Mouse (Mus musculus) limb, embryonic 15.5 days (tissue): ENCODE data around the gene Ddc. TPM values are rescaled to one million over a fixed set of nuclear protein-coding genes. Genes with fewer than 3 reads are reported as not detected.

Source experiments
- ATAC-seq: fragments of 200-750 bp; cut with Nextera tagmentation; 2 replicates; pipeline ENCODE4 v1.8.0; 2017; ENCODE audit warnings: low read depth, moderate TSS enrichment; ENCODE audit not compliant: insufficient number of reproducible peaks, low FRiP score, low TSS enrichment
- H3K27ac ChIP-seq: fragments of 300-500 bp; sonication (generic); 2 replicates; pipeline ENCODE4 v1.5.1; 2015; ENCODE audit warnings: moderate library complexity, mild to moderate bottlenecking, inconsistent platforms
- H3K27me3 ChIP-seq: fragments of 300-500 bp; sonication (generic); 2 replicates; pipeline ENCODE4 v1.6.1; 2015; ENCODE audit warnings: inconsistent platforms
- H3K36me3 ChIP-seq: fragments of 300-500 bp; sonication (generic); 2 replicates; pipeline ENCODE4 v1.6.1; 2015; ENCODE audit warnings: inconsistent platforms
- H3K4me1 ChIP-seq: fragments of 300-500 bp; sonication (generic); 2 replicates; pipeline ENCODE4 v1.6.1; 2015; ENCODE audit warnings: inconsistent platforms
- H3K4me2 ChIP-seq: fragments of 300-500 bp; sonication (generic); 2 replicates; pipeline ENCODE4 v1.6.1; 2015; ENCODE audit warnings: mild to moderate bottlenecking, inconsistent platforms
- H3K4me3 ChIP-seq: fragments of 300-500 bp; sonication (generic); 2 replicates; pipeline ENCODE4 v1.5.1; 2015; ENCODE audit warnings: mild to moderate bottlenecking, inconsistent platforms
- H3K9ac ChIP-seq: fragments of 300-500 bp; sonication (generic); 2 replicates; pipeline ENCODE4 v1.6.1; 2015; ENCODE audit warnings: inconsistent platforms
- H3K9me3 ChIP-seq: fragments of 300-500 bp; sonication (generic); 2 replicates; pipeline ENCODE4 v1.6.1; 2016; ENCODE audit warnings: inconsistent platforms
- WGBS: fragments of 180-500 bp; shearing (Covaris S2); methylation state at CpG from one replicate; pipeline ENCODE4 v1.1.7; 2015; 5-methylcytosine and 5-hydroxymethylcytosine counted together
- polyA plus RNA-seq: library from polyadenylated mRNA; unstranded; fragments of >200 nt; fragmentation: Nextera tagmentation; extraction: Ambion mirVana; gene quantifications from 2 replicates; pipeline ENCODE4 v1.2.1, GENCODE M21; 2015

Gene Ddc
- 17.6 and 35.9 TPM in 2 replicates for polyA plus RNA-seq

- ATAC-seq, result no peak
- WGBS, result 89% methylated on average over 12 of the region's 12 CpGs
- Histone ChIP-seq H3K9me3 (no peaks in the 10 kb centered on the region), H3K4me2 (no peak within 1 kb of the TSS), H3K9ac (no peak within 1 kb of the TSS), H3K36me3 (no peaks in the 10 kb centered on the region), H3K4me1 (no peaks in the 10 kb centered on the region), H3K27ac (no peak within 1 kb of the TSS), H3K4me3 (no peak within 1 kb of the TSS), H3K27me3 (no peaks in the 10 kb centered on the region)
These were observed at the start of gene Ddc for GRCm38 (mm10) chr11:11897645-11898357. TSS of gene Ddc (minus strand) at chr11:11898144.

DNA sequence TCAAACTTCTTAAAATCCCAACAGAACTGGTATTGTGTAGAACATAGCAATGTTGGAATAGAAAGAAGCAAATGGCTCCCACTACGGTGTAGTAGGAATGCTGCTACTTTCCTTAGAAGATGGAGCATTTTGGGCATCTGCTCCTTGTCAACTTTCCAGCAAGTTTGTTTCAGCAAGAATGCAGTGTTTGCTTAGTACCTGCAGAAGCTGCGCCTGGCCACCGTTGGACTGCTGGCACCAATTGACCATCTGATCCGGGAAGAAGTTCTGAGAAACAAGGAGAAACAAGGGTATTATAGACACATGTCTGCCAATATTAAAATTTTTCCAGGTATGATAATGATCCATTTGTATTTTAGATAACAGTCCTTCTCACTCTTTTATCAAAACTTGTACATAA lies 47.8 kb upstream of the Ddc start:
- 86% methylated on average over 4 of the region's 4 CpGs for WGBS
- ATAC-seq, result no peak

GRCm38 (mm10) chr11:11944814-11945213 lies 46.9 kb upstream of the Ddc start:
- Histone ChIP-seq H3K9ac (no peak overlapping the region), H3K4me2 (no peak overlapping the region), H3K27ac (0 out of 2 replicates have a peak overlapping the region, but pooled peaks have one; percentile 33), H3K27me3 (no peaks in the 10 kb centered on the region), H3K4me1 (peaks cover 24% of the 10 kb centered on the region), H3K9me3 (no peaks in the 10 kb centered on the region), H3K36me3 (peaks cover 37% of the 10 kb centered on the region), H3K4me3 (no peak overlapping the region)
- no peak for ATAC-seq
- WGBS, result 83% methylated on average over 4 of the region's 4 CpGs

More for the DNA sequence above, 47.8 kb upstream of the Ddc start:
- H3K9me3 ChIP-seq, result no peaks in the 10 kb centered on the region
- peaks cover 24% of the 10 kb centered on the region for H3K4me1 ChIP-seq
- no peak overlapping the region for H3K9ac ChIP-seq
- H3K4me3 ChIP-seq, result no peak overlapping the region
- no peaks in the 10 kb centered on the region for H3K27me3 ChIP-seq
- no peak overlapping the region for H3K27ac ChIP-seq
- peaks cover 41% of the 10 kb centered on the region for H3K36me3 ChIP-seq
- H3K4me2 ChIP-seq, result no peak overlapping the region

DNA sequence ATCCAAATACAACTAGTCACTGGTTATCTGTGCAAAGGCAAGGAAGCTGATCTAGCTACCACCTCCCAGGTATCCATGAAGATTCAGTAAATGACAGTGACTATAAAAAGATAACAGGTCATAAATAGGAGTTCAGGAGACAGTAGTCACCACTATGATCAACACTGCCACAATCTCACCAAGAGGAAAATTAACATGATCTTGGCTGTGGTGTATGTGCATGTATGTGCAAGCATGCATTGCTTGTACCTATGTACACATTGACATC lies 46.1 kb upstream of the Ddc start:
- no peaks in the 10 kb centered on the region for H3K27me3 ChIP-seq
- H3K9me3 ChIP-seq, result no peaks in the 10 kb centered on the region
- H3K36me3 ChIP-seq, result peaks cover 36% of the 10 kb centered on the region
- ATAC-seq, result no peak
- no peak overlapping the region for H3K4me2 ChIP-seq
- H3K27ac ChIP-seq, result peak overlapping the region; percentile 35; the same call in 1 of the 2 replicates
- H3K9ac ChIP-seq, result no peak overlapping the region
- H3K4me3 ChIP-seq, result no peak overlapping the region
- H3K4me1 ChIP-seq, result peaks cover 20% of the 10 kb centered on the region

GRCm38 (mm10) chr11:11943240-11944081 lies 45.5 kb upstream of the Ddc start:
- no peak overlapping the region for H3K4me2 ChIP-seq
- no peak for ATAC-seq
- peaks cover 37% of the 10 kb centered on the region for H3K36me3 ChIP-seq
- 87% methylated on average over 13 of the region's 13 CpGs for WGBS
- peaks cover 15% of the 10 kb centered on the region for H3K4me1 ChIP-seq
- no peaks in the 10 kb centered on the region for H3K27me3 ChIP-seq
- H3K9me3 ChIP-seq, result no peaks in the 10 kb centered on the region
- peak overlapping the region; percentile 35 for H3K27ac ChIP-seq
- H3K9ac ChIP-seq, result no peak overlapping the region
- H3K4me3 ChIP-seq, result no peak overlapping the region

GRCm38 (mm10) chr11:11942320-11943217 lies 44.6 kb upstream of the Ddc start:
- H3K9me3 ChIP-seq, result no peaks in the 10 kb centered on the region
- H3K4me3 ChIP-seq, result no peak overlapping the region
- H3K27ac ChIP-seq, result peak overlapping the region; percentile 35
- no peak overlapping the region for H3K9ac ChIP-seq
- no peak for ATAC-seq
- peaks cover 45% of the 10 kb centered on the region for H3K36me3 ChIP-seq
- 68% methylated on average over 6 of the region's 6 CpGs for WGBS
- peaks cover 9% of the 10 kb centered on the region; the same call in 1 of the 2 replicates for H3K4me1 ChIP-seq
- no peak overlapping the region for H3K4me2 ChIP-seq
- no peaks in the 10 kb centered on the region for H3K27me3 ChIP-seq

GRCm38 (mm10) chr11:11940833-11941681 lies 43.1 kb upstream of the Ddc start:
- H3K4me1 ChIP-seq, result peaks cover 4% of the 10 kb centered on the region; the same call in 1 of the 2 replicates
- no peak overlapping the region for H3K9ac ChIP-seq
- no peaks in the 10 kb centered on the region for H3K27me3 ChIP-seq
- 86% methylated on average over 5 of the region's 5 CpGs for WGBS
- ATAC-seq, result no peak
- H3K36me3 ChIP-seq, result peaks cover 56% of the 10 kb centered on the region
- no peak overlapping the region for H3K4me3 ChIP-seq
- no peaks in the 10 kb centered on the region for H3K9me3 ChIP-seq
- H3K4me2 ChIP-seq, result no peak overlapping the region
- H3K27ac ChIP-seq, result no peak overlapping the region

- Histone ChIP-seq H3K36me3 (peaks cover 61% of the 10 kb centered on the region), H3K4me2 (no peak overlapping the region)
- 64% methylated on average over 3 of the region's 3 CpGs for WGBS
These were observed 41.7 kb upstream of the Ddc start for GRCm38 (mm10) chr11:11939611-11940010.

GRCm38 (mm10) chr11:11938591-11938990 lies 40.6 kb upstream of the Ddc start:
- no peak overlapping the region for H3K9ac ChIP-seq
- WGBS, result 93% methylated on average over 1 of the region's 1 CpGs
- no peak overlapping the region for H3K4me2 ChIP-seq
- ATAC-seq, result no peak
- no peak overlapping the region for H3K4me3 ChIP-seq
- no peaks in the 10 kb centered on the region; the same call in 1 of the 2 replicates for H3K4me1 ChIP-seq
- H3K36me3 ChIP-seq, result peaks cover 60% of the 10 kb centered on the region
- peak overlapping the region; percentile 30; the same call in 1 of the 2 replicates for H3K27ac ChIP-seq
- H3K27me3 ChIP-seq, result no peaks in the 10 kb centered on the region
- H3K9me3 ChIP-seq, result no peaks in the 10 kb centered on the region

More at GRCm38 (mm10) chr11:11939611-11940010, 41.7 kb upstream of the Ddc start:
- Histone ChIP-seq H3K4me1 (peaks cover 4% of the 10 kb centered on the region; the same call in 1 of the 2 replicates), H3K9me3 (no peaks in the 10 kb centered on the region), H3K4me3 (no peak overlapping the region), H3K9ac (no peak overlapping the region), H3K27me3 (no peaks in the 10 kb centered on the region), H3K27ac (no peak overlapping the region)
- ATAC-seq, result no peak

DNA sequence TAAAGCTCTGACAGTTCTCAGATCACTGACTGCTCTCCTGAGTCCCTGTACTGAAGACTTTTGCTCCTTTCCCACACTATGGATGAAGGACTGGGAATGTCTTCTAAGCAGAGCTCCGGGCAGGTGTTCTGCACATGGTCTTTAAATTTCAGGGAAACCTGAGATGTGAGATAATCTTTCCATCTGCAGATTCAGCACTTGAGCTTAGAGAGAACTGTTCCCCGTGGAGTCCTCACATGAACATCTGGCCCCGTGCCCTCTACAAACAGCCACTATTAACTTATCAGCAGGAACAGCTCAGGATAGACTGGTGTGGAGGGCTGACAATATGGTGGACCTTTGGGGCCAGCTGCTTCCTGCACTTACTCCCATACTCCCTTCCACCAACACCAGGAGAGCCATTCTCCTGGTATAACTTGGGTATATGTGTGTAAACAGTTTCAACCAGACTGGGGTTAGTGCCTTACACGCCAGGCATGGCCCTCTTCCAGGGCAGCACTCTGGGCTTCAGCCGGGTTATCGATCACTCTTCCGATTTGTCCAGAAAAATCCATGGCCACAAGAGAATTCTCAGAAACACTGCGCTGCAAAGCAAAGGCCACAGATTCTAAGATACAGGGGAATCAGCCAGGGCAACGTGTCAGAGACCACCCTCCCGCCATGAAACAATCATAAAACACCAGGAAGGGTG lies 39.5 kb upstream of the Ddc start:
- ATAC-seq, result peak; percentile 68
- Histone ChIP-seq H3K9me3 (no peaks in the 10 kb centered on the region), H3K27me3 (no peaks in the 10 kb centered on the region), H3K4me3 (no peak overlapping the region), H3K4me1 (peaks cover under 1% of the 10 kb centered on the region; the same call in 1 of the 2 replicates), H3K36me3 (peaks cover 67% of the 10 kb centered on the region), H3K27ac (peak overlapping the region; percentile 30), H3K4me2 (no peak overlapping the region), H3K9ac (no peak overlapping the region)
- WGBS, result 66% methylated on average over 10 of the region's 10 CpGs
